Mouse (Mus musculus) lung, adult 2 months (tissue): ENCODE results near the gene Polk.

Source experiments
- CTCF ChIP-seq: fragments of 200-500 bp; IDR thresholded peaks from 2 replicates; pipeline ENCODE4 v1.5.1; 2011; ENCODE audit warnings: mild to moderate bottlenecking, low read length, control low read depth; ENCODE audit not compliant: insufficient read depth
- POLR2A ChIP-seq: fragments of 200-500 bp; IDR thresholded peaks from 2 replicates; pipeline ENCODE4 v1.6.1; 2011; ENCODE audit warnings: low read depth, mild to moderate bottlenecking, control low read depth, low read length, borderline replicate concordance; ENCODE audit errors: extremely low read depth

GRCm38 (mm10) chr13:96433041-96433440, 109.3 kb downstream of the Polk start:
- TF ChIP-seq CTCF (no peak), POLR2A (no peak)
